Mouse (Mus musculus): ENCODE results near the gene Nrip2. TPM values are rescaled to one million over a fixed set of nuclear protein-coding genes. Genes with fewer than 3 reads are reported as not detected.

Nrip2 gene
- polyA plus RNA-seq, 1 experiment from 2014 or later = 3.8 TPM

DNA sequence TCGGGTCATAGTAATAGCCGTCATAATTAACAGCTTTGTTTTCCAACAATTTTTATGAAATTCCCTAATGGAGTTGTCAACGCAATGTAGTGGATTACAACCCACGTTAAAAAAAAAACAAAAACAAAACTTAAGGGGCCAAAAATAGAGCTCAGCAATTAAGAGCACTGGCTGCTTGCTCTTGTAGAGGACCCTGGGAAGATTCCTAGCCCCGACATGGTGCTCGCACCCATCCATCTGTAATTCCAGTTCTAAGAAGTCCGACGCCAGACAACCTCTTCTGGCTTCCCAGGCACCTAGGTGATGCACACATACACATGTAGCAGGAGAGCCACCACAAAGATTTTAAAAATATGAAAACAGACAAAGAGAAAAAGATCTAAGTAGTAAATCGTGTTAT lies 25.9 kb downstream of the Nrip2 start:
- H3K36me3 ChIP-seq (ENCODE audit: poor library complexity, severe bottlenecking) = peaks cover 26% of the 10 kb centered on the region
- 18% methylated on average over 9 of the region's 9 CpGs for WGBS
- peak overlapping the region; percentile 91 for H3K27ac ChIP-seq
- no peaks in the 10 kb centered on the region for H3K9me3 ChIP-seq (replicated peaks)
- peak overlapping the region; percentile 68 for H3K4me2 ChIP-seq
- H3K27me3 ChIP-seq = no peaks in the 10 kb centered on the region
- H3K4me1 ChIP-seq = peaks cover 7% of the 10 kb centered on the region
- ATAC-seq = no peak; the same call in 1 of the 2 replicates
- peak overlapping the region; percentile 61 for H3K4me3 ChIP-seq
- peak overlapping the region; percentile 74 for H3K9ac ChIP-seq

DNA sequence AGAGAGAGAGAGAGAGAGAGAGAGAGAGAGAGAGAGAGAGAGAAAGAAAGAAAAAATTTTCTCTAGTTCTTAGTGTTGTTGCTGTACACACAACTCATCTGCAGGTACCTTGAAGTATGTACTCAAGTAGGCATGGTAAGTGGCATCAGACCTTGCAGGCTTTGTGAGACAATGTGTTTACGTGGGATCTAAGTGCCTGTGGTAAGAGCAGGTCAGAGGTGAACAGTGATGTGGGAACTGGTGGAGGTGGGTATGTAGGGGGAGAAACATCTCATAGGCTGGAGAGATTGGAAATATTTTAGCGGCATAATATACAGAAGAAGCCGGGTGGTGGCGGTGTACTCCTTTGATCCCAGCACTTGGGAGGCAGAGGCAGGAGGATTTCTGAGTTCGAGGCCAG lies 28.5 kb downstream of the Nrip2 start:
- Histone ChIP-seq H3K4me2 (no peak overlapping the region), H3K4me1 (peaks cover 9% of the 10 kb centered on the region), H3K27ac (no peak overlapping the region), H3K9me3 (replicated peaks) (no peaks in the 10 kb centered on the region), H3K36me3 (ENCODE audit: poor library complexity, severe bottlenecking) (peaks cover 51% of the 10 kb centered on the region), H3K27me3 (no peaks in the 10 kb centered on the region), H3K9ac (no peak overlapping the region), H3K4me3 (no peak overlapping the region)
- no peak for ATAC-seq
- 94% methylated on average over 5 of the region's 5 CpGs for WGBS

DNA sequence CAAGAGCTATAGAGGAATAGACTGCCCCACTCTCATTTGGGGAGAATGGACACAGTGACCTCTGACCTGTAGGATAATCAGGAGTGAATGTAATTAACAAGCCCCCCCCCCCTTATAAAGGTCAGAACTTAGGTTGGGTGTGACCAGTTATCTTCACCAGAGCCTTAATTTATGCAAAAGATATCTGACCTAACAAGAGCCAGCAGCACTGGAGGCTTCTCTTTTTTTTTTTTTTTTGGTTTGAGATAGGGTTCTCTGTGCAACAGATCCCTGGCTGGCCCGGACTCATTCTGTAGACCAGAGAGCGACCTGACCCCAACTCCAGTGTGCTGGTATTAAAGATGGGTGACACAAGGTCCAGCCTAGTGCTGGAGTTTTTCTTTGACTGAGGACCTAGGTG lies 30.2 kb downstream of the Nrip2 start:
- Histone ChIP-seq H3K27ac (no peak overlapping the region), H3K9me3 (replicated peaks) (no peaks in the 10 kb centered on the region), H3K36me3 (ENCODE audit: poor library complexity, severe bottlenecking) (peaks cover 68% of the 10 kb centered on the region), H3K4me1 (peaks cover 5% of the 10 kb centered on the region; the same call in 1 of the 2 replicates), H3K4me2 (no peak overlapping the region), H3K9ac (no peak overlapping the region), H3K27me3 (no peaks in the 10 kb centered on the region), H3K4me3 (no peak overlapping the region)
- 97% methylated on average over 2 of the region's 2 CpGs for WGBS
- no peak for ATAC-seq

DNA sequence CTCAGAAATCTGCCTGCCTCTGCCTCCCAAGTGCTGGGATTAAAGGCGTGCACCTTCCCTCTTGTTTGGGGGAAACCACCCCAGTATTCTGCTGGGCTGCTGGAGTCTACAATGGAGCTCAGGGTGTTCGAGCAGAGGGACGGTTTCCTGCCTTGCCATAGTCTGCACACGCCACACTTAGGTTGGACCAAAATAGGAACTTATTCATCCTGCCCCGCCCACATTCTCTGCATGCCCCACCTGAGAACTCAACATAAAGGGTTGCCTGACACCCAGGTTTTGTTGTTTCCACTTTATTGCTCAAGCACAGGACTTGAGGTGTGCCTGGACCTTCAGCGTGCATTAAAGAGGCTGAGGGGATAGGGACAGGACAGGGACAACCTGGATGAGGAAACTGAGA lies 30.7 kb downstream of the Nrip2 start:
- 94% methylated on average over 6 of the region's 6 CpGs for WGBS
- H3K36me3 ChIP-seq (ENCODE audit: poor library complexity, severe bottlenecking) = peaks cover 73% of the 10 kb centered on the region
- no peak overlapping the region for H3K4me3 ChIP-seq
- no peak overlapping the region for H3K9ac ChIP-seq
- ATAC-seq = no peak
- peaks cover 5% of the 10 kb centered on the region; the same call in 1 of the 2 replicates for H3K4me1 ChIP-seq
- no peaks in the 10 kb centered on the region for H3K9me3 ChIP-seq (replicated peaks)
- H3K4me2 ChIP-seq = no peak overlapping the region
- H3K27me3 ChIP-seq = no peaks in the 10 kb centered on the region
- no peak overlapping the region for H3K27ac ChIP-seq

DNA sequence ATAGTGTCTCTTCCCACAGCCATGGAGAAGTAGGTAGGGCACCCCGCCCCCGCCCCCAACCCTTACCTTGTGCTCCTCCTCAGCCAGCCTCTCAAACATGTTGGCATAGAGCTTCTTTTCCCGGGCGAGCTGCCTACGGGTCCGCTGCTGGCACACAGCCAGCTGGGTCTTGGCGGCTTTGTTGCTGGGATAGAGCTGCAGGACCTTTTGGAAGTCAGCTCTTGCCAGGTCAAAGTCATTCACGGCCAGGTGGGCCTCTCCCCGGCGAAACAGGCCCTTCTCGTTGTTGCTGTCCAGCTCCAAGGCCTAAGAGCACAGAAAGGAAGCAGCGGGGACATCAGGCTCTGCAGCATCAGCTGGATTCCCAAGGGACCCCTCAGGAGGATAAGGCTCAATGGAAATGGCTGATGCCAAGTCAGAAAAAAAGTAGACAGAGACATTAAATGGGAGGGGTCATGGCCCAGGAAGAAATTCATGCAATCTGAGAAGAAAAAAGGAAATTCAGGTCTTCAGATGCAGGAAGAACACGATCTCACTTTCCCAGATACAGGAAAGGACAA lies 33.3 kb downstream of the Nrip2 start:
- Histone ChIP-seq H3K4me3 (no peak overlapping the region), H3K27ac (no peak overlapping the region), H3K9me3 (replicated peaks) (no peaks in the 10 kb centered on the region), H3K4me1 (peaks cover 23% of the 10 kb centered on the region), H3K27me3 (no peaks in the 10 kb centered on the region), H3K9ac (no peak overlapping the region), H3K4me2 (no peak overlapping the region), H3K36me3 (ENCODE audit: poor library complexity, severe bottlenecking) (peaks cover 91% of the 10 kb centered on the region)
- ATAC-seq = no peak
- WGBS = 74% methylated on average over 13 of the region's 13 CpGs

DNA sequence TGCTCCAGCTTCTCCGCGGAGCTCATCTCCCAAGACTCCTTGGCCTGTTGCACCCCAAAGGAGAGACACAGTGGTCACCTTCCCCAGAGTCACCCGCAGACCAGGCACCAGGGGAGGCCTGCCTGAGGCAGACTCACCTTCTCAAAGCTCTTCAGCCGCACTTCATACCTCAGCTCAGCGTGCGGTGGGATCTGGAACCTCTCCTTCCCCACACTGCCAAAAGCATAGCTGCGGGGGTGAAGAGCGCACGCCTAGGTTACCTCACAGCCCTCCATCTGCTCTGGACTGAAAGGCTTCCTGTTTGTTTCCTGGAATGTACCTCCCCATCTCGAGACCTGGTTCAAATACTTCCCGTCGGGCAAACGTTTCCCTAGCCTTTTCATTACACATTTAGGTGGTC lies 34.5 kb downstream of the Nrip2 start:
- Histone ChIP-seq H3K4me2 (no peak overlapping the region), H3K36me3 (ENCODE audit: poor library complexity, severe bottlenecking) (peaks cover 80% of the 10 kb centered on the region), H3K9me3 (replicated peaks) (no peaks in the 10 kb centered on the region), H3K9ac (no peak overlapping the region), H3K4me3 (no peak overlapping the region), H3K4me1 (peaks cover 23% of the 10 kb centered on the region), H3K27ac (no peak overlapping the region), H3K27me3 (no peaks in the 10 kb centered on the region)
- no peak for ATAC-seq
- WGBS = 96% methylated on average over 13 of the region's 13 CpGs

DNA sequence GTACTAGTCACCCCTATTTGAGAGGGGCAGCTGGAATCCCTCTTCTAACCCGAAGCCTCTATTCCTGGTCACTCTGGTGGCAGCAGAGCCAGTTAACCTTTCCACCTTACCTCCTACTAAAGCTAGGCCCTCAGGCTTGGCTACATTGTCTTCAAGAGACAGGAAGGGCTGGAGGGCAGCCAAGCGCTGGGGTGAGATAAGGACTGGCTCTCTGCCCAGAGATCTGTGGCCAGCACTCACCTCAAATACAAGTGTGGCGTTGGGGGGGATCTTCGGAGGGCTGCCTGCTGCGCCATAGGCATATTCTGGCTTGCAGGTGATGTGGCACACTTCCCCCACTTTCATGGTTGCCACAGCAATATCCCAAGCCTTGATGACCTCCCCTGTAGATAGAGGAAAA lies 36.4 kb downstream of the Nrip2 start:
- no peak overlapping the region for H3K9ac ChIP-seq
- no peak overlapping the region for H3K27ac ChIP-seq
- no peak for ATAC-seq
- peaks cover 61% of the 10 kb centered on the region for H3K36me3 ChIP-seq (ENCODE audit: poor library complexity, severe bottlenecking)
- no peak overlapping the region for H3K4me2 ChIP-seq
- H3K9me3 ChIP-seq (replicated peaks) = no peaks in the 10 kb centered on the region
- no peaks in the 10 kb centered on the region for H3K27me3 ChIP-seq
- H3K4me3 ChIP-seq = no peak overlapping the region
- 85% methylated on average over 5 of the region's 5 CpGs for WGBS
- H3K4me1 ChIP-seq = peaks cover 27% of the 10 kb centered on the region

DNA sequence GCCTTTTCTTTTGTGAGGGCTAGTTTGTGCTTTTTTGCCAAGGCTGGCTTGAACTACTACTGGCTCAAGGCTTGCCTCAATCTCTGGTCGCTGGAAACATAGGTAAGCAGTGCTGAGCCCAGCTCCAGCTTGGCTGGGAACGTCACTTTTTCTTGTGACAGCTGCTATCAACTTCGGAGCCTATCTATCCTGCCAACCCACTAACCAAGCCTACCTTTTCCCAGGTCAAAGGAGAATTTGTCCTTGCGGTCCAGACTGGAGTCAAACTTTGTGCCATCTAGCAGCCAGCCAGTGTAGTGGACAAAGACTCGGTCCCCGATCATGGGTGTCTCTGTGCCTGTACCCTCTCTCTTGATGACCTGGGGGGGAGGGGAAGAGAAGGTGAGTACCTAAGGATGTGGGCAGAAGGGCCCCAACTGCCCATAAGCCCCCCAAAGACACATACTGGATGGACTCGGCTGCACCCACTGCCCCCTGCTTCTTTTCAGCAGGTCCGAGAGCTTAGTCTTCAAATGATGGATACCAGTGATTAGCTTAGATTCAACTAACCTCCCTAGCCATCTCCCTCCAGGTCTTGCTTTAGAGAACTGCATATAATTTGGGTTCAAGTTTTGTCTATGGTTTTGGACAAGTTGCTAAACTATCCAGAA lies 37.4 kb downstream of the Nrip2 start:
- peak overlapping the region; percentile 98 for H3K4me3 ChIP-seq
- WGBS = 91% methylated on average over 8 of the region's 8 CpGs
- peak overlapping the region; percentile 74 for H3K4me2 ChIP-seq
- H3K4me1 ChIP-seq = peaks cover 27% of the 10 kb centered on the region
- H3K27ac ChIP-seq = no peak overlapping the region
- peaks cover 52% of the 10 kb centered on the region for H3K36me3 ChIP-seq (ENCODE audit: poor library complexity, severe bottlenecking)
- H3K27me3 ChIP-seq = no peaks in the 10 kb centered on the region
- H3K9me3 ChIP-seq (replicated peaks) = no peaks in the 10 kb centered on the region
- ATAC-seq = no peak
- H3K9ac ChIP-seq = peak overlapping the region; percentile 94

DNA sequence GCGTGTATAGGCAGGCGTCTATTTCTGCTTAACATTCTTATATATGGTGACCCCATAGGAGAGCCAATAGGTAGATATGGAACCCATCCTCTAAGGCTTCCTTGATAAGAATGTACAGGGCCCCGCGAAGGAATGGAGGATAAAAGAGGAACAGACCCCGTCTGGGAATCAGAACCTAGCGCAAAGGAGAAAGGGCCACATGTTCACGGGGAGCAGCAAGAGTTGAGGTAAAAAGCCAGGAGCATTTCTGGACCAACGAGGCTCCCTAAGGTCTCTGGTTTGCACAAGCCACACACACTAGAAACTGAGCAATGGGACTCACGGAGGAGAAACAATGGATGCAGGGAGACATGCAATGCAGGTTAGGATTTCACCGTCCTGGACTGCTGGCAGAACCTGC lies 38.2 kb downstream of the Nrip2 start:
- Histone ChIP-seq H3K27me3 (no peaks in the 10 kb centered on the region), H3K9ac (peak overlapping the region; percentile 94), H3K36me3 (ENCODE audit: poor library complexity, severe bottlenecking) (peaks cover 44% of the 10 kb centered on the region), H3K9me3 (replicated peaks) (no peaks in the 10 kb centered on the region), H3K4me2 (peak overlapping the region; percentile 74), H3K27ac (peak overlapping the region; percentile 90), H3K4me3 (peak overlapping the region; percentile 98), H3K4me1 (peaks cover 27% of the 10 kb centered on the region)
- 2% methylated on average over 10 of the region's 10 CpGs for WGBS
- no peak for ATAC-seq

DNA sequence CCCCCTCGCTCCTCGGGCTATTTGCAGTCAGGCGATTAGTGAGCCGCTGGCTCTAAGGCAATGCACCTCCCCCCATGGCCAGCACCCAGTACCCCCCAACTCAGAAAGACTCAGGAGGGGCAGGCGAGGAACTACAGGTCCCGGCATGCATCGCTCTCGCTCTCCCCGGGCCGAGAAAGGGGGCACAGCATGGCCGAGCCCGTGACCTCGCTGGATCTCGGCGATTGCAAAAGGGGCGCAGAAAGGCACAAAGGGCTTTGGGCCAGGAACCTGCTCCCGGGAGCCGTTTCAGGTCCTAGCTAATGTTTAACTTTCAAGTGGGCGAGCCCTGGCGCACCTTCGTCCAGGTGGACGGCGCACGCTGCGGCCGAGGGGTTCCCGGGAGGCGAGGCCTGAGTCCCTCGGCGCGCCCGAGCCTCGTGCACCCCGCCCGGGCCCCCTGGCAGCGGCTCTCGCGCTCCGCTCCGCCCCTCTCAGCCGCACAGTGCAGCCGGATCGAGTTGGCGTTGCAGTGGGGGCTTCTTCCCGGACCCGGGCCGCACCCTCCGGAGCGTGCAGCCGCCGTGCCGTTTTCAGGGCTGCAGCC lies 38.7 kb downstream of the Nrip2 start:
- peak overlapping the region; percentile 98 for H3K4me3 ChIP-seq
- H3K27me3 ChIP-seq = no peaks in the 10 kb centered on the region
- ATAC-seq = peak; percentile 77
- peak overlapping the region; percentile 90 for H3K27ac ChIP-seq
- peak overlapping the region; percentile 74 for H3K4me2 ChIP-seq
- peaks cover 24% of the 10 kb centered on the region for H3K4me1 ChIP-seq
- H3K36me3 ChIP-seq (ENCODE audit: poor library complexity, severe bottlenecking) = peaks cover 38% of the 10 kb centered on the region
- H3K9ac ChIP-seq = peak overlapping the region; percentile 94
- no peaks in the 10 kb centered on the region for H3K9me3 ChIP-seq (replicated peaks)
- 0% methylated on average over 45 of the region's 52 CpGs for WGBS

DNA sequence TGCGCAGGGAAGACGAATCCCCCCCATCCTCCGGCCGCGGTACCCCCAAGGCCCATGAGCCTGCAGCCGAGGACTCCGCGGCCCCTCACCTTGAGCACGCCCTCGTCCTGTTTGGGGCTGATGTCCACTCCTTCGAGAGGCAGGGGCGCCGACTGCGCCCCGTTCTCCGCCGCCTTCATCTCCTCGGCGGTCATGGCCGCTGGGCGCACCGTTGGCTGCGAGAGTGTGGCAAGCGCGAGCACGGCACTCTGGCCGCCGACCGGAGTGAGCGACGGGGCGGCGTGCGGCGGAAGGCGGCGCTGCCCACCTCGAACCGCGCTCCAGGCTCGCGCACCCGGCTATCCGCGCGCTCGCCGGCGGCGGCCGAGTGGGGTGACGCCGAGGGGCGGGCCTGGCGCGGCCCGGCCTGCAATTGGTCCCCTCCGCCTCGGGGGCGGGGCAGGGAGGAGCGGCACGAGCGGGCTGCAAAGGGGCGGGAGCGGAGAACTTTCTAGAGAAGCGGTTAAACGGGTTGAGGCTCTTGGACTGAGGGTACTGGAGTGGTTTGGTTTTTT lies 39.3 kb downstream of the Nrip2 start, which contains the start of gene Fkbp4:
Fkbp4 (minus strand) TSS at position 361 of the 554 bp plus-strand sequence.
- Histone ChIP-seq H3K9ac (peak within 1 kb of the TSS; percentile 94), H3K4me1 (peaks cover 24% of the 10 kb centered on the region), H3K4me2 (peak within 1 kb of the TSS; percentile 74), H3K9me3 (replicated peaks) (no peaks in the 10 kb centered on the region), H3K4me3 (peak within 1 kb of the TSS; percentile 98), H3K27ac (peak within 1 kb of the TSS; percentile 90), H3K27me3 (no peaks in the 10 kb centered on the region), H3K36me3 (ENCODE audit: poor library complexity, severe bottlenecking) (peaks cover 33% of the 10 kb centered on the region)
- under 1% methylated on average over 67 of the region's 67 CpGs for WGBS
- ATAC-seq = peak; percentile 94

DNA sequence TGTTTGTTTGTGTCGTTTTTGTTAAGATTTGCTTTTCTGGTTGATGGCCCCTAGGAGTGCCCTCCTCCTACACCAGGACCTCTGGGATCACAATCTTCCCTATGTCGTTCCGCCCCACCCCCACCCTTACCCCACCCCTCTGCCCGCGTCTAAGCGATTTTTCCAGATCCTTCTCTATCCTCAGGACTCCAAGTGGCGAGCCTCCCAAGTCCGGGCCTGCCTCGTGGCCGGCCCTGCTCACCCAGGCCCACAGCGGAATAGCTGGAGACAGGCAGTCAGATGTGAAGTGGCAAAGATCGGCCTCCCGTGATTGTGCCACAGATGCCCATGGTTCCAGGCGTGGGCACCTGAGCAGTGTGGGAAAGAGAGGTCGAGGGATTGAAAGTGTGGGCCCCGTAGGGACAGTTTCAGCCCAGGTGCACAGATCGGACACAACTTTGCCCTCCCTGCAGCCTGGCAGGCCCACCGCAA lies 39.8 kb downstream of the Nrip2 start:
- Histone ChIP-seq H3K9me3 (replicated peaks) (no peaks in the 10 kb centered on the region), H3K4me3 (peak overlapping the region; percentile 98), H3K4me1 (peaks cover 24% of the 10 kb centered on the region), H3K27ac (no peak overlapping the region), H3K4me2 (peak overlapping the region; percentile 74), H3K36me3 (ENCODE audit: poor library complexity, severe bottlenecking) (peaks cover 27% of the 10 kb centered on the region), H3K27me3 (no peaks in the 10 kb centered on the region), H3K9ac (0 out of 2 replicates have a peak overlapping the region, but pooled peaks have one; percentile 94)
- peak; percentile 74; the same call in 1 of the 2 replicates for ATAC-seq
- 29% methylated on average over 17 of the region's 18 CpGs for WGBS
